Mouse (Mus musculus): ENCODE measurements around the gene Limk2. TPM values are rescaled to one million over a fixed set of nuclear protein-coding genes. Genes with fewer than 3 reads are reported as not detected.

The Limk2 gene
- polyA plus RNA-seq, 1 experiment from 2014 or later = 68.8 TPM

DNA sequence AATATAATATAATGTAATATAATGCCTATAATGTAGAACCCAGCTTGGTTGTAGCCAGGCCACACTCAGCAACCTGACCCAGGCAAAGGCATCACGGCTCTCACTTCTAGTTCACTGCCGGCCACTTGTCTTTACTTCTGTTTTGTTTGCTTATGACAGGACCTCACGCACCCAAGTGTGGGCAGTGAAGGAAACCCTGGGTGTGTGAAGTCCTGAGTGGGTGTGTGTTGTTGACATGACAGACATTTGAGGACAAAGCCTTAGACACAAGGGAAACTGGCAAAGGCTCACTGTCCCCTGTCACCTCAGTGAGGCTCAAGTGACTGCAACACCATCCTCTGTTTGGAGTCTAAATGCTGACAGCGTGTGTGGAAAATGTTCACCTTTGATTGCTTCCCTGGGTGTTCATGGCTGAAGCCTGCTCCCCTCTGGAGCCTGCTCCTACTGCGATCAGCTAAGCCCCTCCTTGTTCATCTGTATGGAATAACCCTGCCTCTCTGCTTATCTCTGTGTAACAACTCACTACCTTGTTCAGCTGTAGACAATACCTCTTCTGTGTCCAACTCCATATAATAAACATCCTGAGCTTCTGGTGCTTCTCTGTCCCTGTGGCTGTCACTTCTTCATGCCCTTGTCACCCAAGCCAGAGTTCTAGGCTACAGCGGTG lies 27.7 kb downstream of the Limk2 start:
- Histone ChIP-seq H3K27ac (no peak overlapping the region), H3K9me3 (no peaks in the 10 kb centered on the region), H3K4me1 (peaks cover 4% of the 10 kb centered on the region; the same call in 1 of the 2 replicates), H3K4me3 (no peak overlapping the region), H3K36me3 (peaks cover 27% of the 10 kb centered on the region), H3K27me3 (ENCODE audit: insufficient read depth, poor library complexity, severe bottlenecking) (no peaks in the 10 kb centered on the region)
- DNase-seq (ENCODE audit: low spot score) = no peak
- 85% methylated on average over 6 of the region's 6 CpGs for WGBS

DNA sequence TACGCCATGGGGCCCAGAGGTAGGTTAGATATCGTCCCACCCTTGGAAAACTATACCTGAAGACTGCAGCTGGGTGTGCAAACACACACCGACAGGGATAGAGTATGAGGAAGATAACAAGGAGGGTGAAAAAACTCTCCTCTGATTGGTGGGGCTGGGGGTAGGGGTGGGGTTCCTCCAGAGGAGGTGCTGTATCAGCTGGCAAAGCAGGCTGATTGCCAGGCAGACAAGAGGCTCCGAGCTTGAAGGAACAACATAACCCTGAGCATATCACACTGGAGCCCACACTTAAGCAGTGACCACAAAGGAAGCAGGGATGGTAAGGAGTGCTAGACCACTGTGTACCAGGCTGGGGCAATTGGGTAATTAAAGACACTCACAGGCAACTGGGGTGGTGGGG lies 29.6 kb downstream of the Limk2 start:
- Histone ChIP-seq H3K27me3 (ENCODE audit: insufficient read depth, poor library complexity, severe bottlenecking) (no peaks in the 10 kb centered on the region), H3K4me3 (no peak overlapping the region), H3K27ac (no peak overlapping the region), H3K9me3 (no peaks in the 10 kb centered on the region), H3K4me1 (peaks cover 22% of the 10 kb centered on the region), H3K36me3 (peaks cover 26% of the 10 kb centered on the region)
- DNase-seq (ENCODE audit: low spot score) = no peak
- 62% methylated on average over 4 of the region's 4 CpGs for WGBS

DNA sequence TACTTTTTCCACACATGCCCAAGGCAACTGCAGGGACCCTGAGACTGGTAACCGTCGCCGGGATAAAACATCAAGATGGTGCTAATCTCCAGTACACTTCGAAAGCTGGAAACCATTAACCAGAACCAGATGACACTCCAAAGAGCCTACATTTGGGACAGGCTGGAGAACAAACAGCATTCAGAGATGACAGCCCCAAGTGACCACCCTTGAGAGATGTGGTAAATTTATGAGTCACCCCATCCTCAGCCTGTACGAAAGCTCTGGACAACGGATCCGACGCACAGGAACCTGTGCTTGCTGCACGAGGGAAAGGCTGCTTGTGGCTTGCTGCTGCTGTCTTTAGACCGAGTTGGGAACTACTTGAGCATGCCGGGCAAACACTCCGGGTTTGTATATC lies 34.2 kb downstream of the Limk2 start:
- no peaks in the 10 kb centered on the region for H3K9me3 ChIP-seq
- peak overlapping the region; percentile 34 for H3K4me3 ChIP-seq
- peaks cover 54% of the 10 kb centered on the region for H3K4me1 ChIP-seq
- WGBS = 33% methylated on average over 12 of the region's 12 CpGs
- no peaks in the 10 kb centered on the region for H3K27me3 ChIP-seq (ENCODE audit: insufficient read depth, poor library complexity, severe bottlenecking)
- H3K27ac ChIP-seq = peak overlapping the region; percentile 86
- H3K36me3 ChIP-seq = 0 out of 2 replicates have a peak, but pooled peaks cover 5% of the 10 kb centered on the region
- DNase-seq (ENCODE audit: low spot score) = peak; percentile 64

DNA sequence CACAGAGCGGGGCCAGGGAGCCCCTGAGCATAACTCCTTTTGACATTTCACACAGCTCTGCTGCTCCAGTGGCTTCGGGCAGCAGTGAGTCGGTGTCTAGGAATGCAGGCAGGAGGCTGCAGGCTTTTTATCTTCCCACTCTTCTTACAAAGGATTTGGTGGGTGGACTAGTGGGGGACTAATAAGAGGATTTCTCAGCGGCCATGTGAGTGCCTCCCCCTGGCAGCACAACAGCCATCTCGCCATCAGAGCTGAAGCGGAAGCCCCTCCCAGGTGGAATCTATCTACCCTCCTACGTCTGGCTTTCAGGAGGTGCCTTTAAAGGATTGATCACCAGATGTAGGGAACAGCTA lies 34.7 kb downstream of the Limk2 start:
- peak; percentile 80 for DNase-seq (ENCODE audit: low spot score)
- Histone ChIP-seq H3K4me1 (peaks cover 59% of the 10 kb centered on the region), H3K27ac (peak overlapping the region; percentile 86), H3K27me3 (ENCODE audit: insufficient read depth, poor library complexity, severe bottlenecking) (no peaks in the 10 kb centered on the region), H3K4me3 (peak overlapping the region; percentile 34), H3K9me3 (no peaks in the 10 kb centered on the region), H3K36me3 (0 out of 2 replicates have a peak, but pooled peaks cover 5% of the 10 kb centered on the region)
- 6% methylated on average over 7 of the region's 7 CpGs for WGBS

DNA sequence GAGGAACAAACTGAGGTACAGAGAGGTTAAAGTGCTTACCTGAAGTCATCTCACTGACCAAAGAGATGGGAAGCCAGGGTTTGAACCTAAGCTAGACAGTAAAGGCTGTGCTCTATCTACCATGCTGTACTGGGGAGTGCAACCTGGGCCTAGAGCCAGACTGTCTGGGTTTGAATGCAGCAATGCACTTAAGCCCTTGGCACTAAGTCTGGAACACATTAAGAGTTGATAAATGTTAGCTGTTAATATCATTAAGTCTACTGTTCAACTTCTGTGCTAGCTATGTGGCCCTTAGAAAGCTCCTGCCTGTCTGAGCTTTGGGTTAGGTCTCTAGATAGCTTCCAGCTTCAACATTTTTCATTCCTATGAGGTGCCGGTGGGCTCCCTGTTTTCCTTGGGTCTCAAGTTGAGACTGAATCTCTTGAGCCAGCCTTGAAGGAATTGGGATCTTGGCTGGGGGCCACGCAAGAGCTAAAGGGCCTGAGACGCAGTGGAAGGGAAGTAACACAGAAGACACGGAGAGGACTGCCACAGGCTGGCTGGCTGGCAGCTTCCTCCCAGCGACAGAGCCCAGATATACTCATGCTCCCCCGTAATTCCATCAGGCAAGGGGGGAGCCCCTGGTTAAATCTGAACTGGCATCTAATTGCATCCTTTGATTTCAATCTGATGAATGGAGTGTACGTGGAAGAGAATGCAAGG lies 35.2 kb downstream of the Limk2 start:
- Histone ChIP-seq H3K27me3 (ENCODE audit: insufficient read depth, poor library complexity, severe bottlenecking) (no peaks in the 10 kb centered on the region), H3K4me1 (peaks cover 64% of the 10 kb centered on the region), H3K4me3 (peak overlapping the region; percentile 34), H3K27ac (peak overlapping the region; percentile 86), H3K36me3 (0 out of 2 replicates have a peak, but pooled peaks cover 8% of the 10 kb centered on the region), H3K9me3 (no peaks in the 10 kb centered on the region)
- peak; percentile 77 for DNase-seq (ENCODE audit: low spot score)
- 23% methylated on average over 7 of the region's 7 CpGs for WGBS

DNA sequence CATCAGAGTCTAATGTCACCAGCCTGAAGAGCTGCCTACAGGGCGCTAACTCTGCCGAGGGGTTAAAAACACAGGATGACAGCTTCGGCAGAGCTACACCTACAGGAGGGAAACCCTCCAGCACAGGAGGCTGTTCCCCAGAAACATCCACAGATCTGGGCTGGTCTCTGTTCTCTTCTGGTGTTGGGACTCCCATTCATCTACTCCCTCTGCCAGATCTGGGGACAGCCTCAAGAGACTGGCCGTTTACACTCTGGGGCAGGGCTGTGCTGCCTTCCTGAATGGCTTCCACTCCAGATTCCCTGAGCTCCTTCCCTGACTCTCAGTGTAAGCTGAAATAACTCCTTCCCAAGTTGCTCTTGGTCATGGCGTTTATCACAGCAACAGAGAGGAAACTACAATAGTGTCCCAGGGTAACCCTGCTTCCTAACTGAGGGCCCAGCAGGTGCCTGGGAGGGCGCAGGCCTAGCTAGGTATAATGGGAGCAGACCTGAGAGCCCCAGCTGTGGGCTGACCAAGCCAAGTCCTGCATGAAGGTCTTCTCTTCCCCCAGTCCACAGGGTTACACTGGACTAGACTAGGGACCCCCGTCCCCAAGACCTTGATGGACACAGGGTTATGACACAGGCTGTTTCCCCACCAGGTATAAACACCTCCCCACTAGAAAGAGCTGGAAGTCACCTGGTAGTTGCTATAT lies 37.2 kb downstream of the Limk2 start:
- no peaks in the 10 kb centered on the region for H3K27me3 ChIP-seq (ENCODE audit: insufficient read depth, poor library complexity, severe bottlenecking)
- peak overlapping the region; percentile 74 for H3K4me3 ChIP-seq
- peak overlapping the region; percentile 90 for H3K27ac ChIP-seq
- peaks cover 78% of the 10 kb centered on the region for H3K4me1 ChIP-seq
- no peaks in the 10 kb centered on the region for H3K9me3 ChIP-seq
- WGBS = 28% methylated on average over 7 of the region's 7 CpGs
- peaks cover 4% of the 10 kb centered on the region; the same call in 1 of the 2 replicates for H3K36me3 ChIP-seq
- peak; percentile 74 for DNase-seq (ENCODE audit: low spot score)

DNA sequence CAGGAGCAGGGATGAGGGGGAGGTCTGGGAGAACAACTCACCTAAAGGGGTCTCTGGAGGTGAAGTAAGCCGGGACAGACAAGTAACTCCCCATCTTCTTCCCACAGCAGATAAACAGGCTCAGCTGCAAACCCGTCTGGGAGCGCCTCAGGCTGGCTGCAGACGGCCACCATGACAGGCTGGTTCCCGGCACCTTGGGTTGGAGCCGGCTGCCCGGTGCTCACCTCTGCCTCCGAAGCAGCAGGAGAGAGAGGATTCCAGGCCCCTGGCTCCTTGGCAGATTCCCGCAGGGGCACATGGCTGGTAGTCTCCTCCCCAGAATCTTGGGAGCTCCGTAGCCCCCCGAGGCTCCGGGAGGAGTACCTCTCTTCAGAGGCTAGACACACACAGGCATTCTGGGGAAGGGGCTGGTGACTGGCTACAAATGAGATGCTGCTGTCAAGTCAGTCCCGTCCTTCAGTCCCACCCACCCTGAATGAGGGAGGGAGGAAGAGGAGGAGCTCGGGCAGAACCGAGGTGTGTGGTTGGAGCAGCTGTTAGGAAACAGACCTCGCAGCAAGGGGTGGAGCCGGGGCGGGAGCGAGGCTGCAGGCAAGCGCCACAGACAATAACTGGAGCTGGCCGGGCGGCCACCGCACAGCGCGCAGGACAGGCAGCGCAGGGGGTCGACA lies 37.9 kb downstream of the Limk2 start:
- peaks cover 11% of the 10 kb centered on the region; the same call in 1 of the 2 replicates for H3K36me3 ChIP-seq
- no peaks in the 10 kb centered on the region for H3K9me3 ChIP-seq
- peak overlapping the region; percentile 90 for H3K27ac ChIP-seq
- no peaks in the 10 kb centered on the region for H3K27me3 ChIP-seq (ENCODE audit: insufficient read depth, poor library complexity, severe bottlenecking)
- WGBS = 1% methylated on average over 27 of the region's 27 CpGs
- H3K4me1 ChIP-seq = peaks cover 75% of the 10 kb centered on the region
- peak; percentile 97 for DNase-seq (ENCODE audit: low spot score)
- H3K4me3 ChIP-seq = peak overlapping the region; percentile 74

DNA sequence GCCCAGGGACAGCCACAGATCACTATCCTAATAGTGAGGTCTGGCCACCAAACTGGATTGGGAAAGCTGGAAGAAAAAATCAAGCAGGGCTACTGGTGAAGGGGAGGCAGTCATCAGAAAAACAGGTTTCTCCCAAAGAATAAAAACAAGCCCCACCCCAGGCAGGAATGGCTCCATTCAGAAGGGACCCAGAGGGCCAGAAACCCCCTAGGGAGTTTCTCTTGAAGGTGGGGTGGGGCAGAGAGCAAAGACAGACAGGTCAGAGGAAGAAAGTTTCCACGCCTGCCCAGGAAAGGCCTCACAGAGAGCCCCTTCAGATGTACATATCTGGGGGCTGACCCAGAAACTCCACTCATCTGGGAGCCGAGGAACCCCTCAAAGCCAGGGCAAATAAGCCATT lies 38.8 kb downstream of the Limk2 start:
- H3K4me3 ChIP-seq = peak overlapping the region; percentile 74
- 81% methylated on average over 2 of the region's 2 CpGs for WGBS
- H3K9me3 ChIP-seq = no peaks in the 10 kb centered on the region
- H3K27ac ChIP-seq = peak overlapping the region; percentile 90
- H3K27me3 ChIP-seq (ENCODE audit: insufficient read depth, poor library complexity, severe bottlenecking) = no peaks in the 10 kb centered on the region
- DNase-seq (ENCODE audit: low spot score) = no peak
- H3K4me1 ChIP-seq = peaks cover 66% of the 10 kb centered on the region
- H3K36me3 ChIP-seq = peaks cover 11% of the 10 kb centered on the region; the same call in 1 of the 2 replicates

DNA sequence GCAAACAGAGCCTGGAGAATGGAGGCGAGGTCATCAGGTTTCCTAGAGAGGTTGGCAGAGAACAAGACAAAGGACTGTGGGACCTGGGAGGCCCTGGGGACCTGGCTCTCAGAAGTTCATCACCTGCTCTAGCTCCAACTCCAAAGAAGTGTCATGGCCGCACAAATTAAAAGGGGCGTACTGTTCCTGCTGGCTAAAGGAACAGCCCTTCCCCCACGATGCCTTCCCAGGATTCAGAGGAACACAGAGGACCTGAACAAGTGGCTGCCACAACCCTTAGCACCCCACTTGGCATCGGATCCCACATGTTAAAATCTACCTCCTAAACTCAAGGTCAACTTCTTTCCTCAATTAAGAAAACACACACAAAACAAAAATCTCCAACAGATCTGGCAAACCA lies 39.5 kb downstream of the Limk2 start:
- WGBS = 73% methylated on average over 5 of the region's 5 CpGs
- H3K4me1 ChIP-seq = peaks cover 59% of the 10 kb centered on the region
- peak overlapping the region; percentile 74; the same call in 1 of the 2 replicates for H3K4me3 ChIP-seq
- H3K36me3 ChIP-seq = peaks cover 11% of the 10 kb centered on the region; the same call in 1 of the 2 replicates
- peak overlapping the region; percentile 90 for H3K27ac ChIP-seq
- H3K9me3 ChIP-seq = no peaks in the 10 kb centered on the region
- DNase-seq (ENCODE audit: low spot score) = no peak
- H3K27me3 ChIP-seq (ENCODE audit: insufficient read depth, poor library complexity, severe bottlenecking) = no peaks in the 10 kb centered on the region

DNA sequence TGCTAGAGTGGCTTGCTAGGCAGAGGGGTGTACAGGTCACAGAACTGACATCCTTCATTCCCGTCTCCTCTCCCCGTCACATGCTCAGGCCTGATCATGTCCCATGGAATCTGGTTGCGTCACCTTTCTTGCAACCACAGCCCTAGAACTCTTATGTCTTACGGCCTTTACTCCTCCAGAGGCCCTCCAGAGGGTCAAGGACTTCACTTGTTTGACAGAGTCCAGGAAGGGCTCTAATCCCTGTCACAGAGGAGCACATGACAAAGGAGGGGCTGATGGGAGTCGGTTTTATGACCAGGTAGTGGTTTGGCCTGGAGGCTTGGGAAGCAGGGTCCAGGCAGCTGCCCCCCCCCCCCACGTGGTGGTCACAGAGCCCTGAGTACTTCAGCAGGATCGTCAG lies 40.0 kb downstream of the Limk2 start:
- H3K27me3 ChIP-seq (ENCODE audit: insufficient read depth, poor library complexity, severe bottlenecking) = no peaks in the 10 kb centered on the region
- no peaks in the 10 kb centered on the region for H3K9me3 ChIP-seq
- WGBS = 37% methylated on average over 7 of the region's 7 CpGs
- no peak for DNase-seq (ENCODE audit: low spot score)
- H3K4me3 ChIP-seq = peak overlapping the region; percentile 5; the same call in 1 of the 2 replicates
- peaks cover 54% of the 10 kb centered on the region for H3K4me1 ChIP-seq
- peak overlapping the region; percentile 90 for H3K27ac ChIP-seq
- H3K36me3 ChIP-seq = peaks cover 11% of the 10 kb centered on the region; the same call in 1 of the 2 replicates

DNA sequence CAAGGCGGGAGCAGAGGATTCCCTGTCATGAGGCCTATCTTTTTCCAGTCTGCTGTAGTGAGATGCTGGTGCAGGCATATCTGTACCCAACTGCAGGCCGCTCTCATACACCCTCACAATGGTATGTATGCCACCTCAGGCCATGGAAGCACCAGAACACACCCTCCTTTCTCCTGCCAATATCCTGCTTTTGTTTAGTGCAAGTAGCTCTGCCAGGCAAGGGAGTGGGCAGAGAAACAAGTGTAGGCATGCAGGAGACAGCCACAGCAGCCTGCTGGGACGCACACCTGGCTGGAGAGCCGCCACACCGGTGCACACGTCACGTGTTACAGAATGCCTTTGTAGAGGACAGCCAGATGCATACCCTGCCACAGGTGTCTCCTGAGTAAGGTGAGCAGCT lies 42.6 kb downstream of the Limk2 start:
- Histone ChIP-seq H3K4me3 (no peak overlapping the region), H3K27ac (no peak overlapping the region), H3K4me1 (peaks cover 38% of the 10 kb centered on the region), H3K27me3 (ENCODE audit: insufficient read depth, poor library complexity, severe bottlenecking) (no peaks in the 10 kb centered on the region), H3K36me3 (peaks cover 27% of the 10 kb centered on the region), H3K9me3 (no peaks in the 10 kb centered on the region)
- 90% methylated on average over 7 of the region's 7 CpGs for WGBS
- no peak for DNase-seq (ENCODE audit: low spot score)

DNA sequence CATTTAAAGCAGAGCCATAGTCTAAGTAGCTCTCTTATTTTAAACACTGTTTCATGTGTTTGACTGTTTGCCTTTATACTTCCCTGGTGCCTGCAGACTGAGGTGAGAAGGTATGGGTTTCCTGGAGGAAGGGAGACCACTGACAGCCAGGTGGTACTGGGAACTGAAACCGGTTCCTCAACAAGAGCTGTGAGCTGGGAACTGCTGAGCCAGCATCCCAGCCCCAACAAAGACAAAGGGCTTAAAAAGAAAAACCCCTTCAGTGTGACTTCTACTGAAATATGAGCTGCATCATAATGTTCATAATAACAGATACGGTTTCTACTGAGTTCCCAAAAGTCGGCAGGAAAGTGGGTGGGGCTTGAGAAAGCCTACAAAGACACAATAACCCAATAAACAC lies 46.1 kb downstream of the Limk2 start:
- no peak for DNase-seq (ENCODE audit: low spot score)
- Histone ChIP-seq H3K9me3 (no peaks in the 10 kb centered on the region), H3K36me3 (peaks cover 54% of the 10 kb centered on the region), H3K27ac (no peak overlapping the region), H3K27me3 (ENCODE audit: insufficient read depth, poor library complexity, severe bottlenecking) (no peaks in the 10 kb centered on the region), H3K4me1 (peaks cover 5% of the 10 kb centered on the region), H3K4me3 (no peak overlapping the region)
- 88% methylated on average over 3 of the region's 3 CpGs for WGBS
